Mouse (Mus musculus) layer of hippocampus, adult 2 months (tissue): ENCODE data around the gene Epha10. TPM values are rescaled to one million over a fixed set of nuclear protein-coding genes. Genes with fewer than 3 reads are reported as not detected.

ENCODE experiments used
- DNase-seq, 2 experiments: peaks; one replicate each; pipeline ENCODE4 v3.0.0; 2022; ENCODE audit warnings: low spot score in 2 of 2
- H3K27ac ChIP-seq: fragments of 200-600 bp; 2 replicates; pipeline ENCODE4 v1.8.1; 2022
- H3K4me3 ChIP-seq: fragments of 200-600 bp; 2 replicates; pipeline ENCODE4 v1.8.1; 2022; ENCODE audit warnings: mild to moderate bottlenecking
- CTCF ChIP-seq: fragments of 200-600 bp; conservative IDR thresholded peaks from 2 replicates; pipeline ENCODE4 v1.8.1; 2022; ENCODE audit warnings: antibody characterized with exemption, mild to moderate bottlenecking, moderate library complexity
- total RNA-seq, 2 experiments: library from RNA; stranded (reverse); gene quantifications; 2 replicates each; pipeline ENCODE4 v1.2.3; 2021

Epha10 gene
- total RNA-seq, 2 experiments from 2014 or later = 42.5 to 51.3 TPM

DNA sequence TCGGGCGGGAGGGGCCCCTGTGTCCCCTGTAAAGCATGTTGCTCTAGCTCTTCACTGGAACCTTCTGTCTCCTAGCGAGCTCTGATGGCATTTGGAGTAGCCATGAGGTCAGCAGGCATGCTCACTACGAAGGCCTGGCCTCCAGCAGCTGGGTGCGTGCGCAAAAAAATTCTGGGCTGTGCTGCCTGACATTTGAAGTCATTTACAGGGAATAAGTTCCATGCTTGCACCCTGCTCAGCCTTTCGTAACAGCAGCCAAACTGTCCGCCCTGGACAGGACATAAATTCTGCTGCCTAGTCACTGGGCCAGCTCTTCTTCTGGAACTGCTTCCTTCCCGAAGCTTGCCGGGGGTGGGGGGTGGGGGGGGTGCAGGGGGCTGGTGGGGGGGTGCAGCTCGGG is 78.4 kb downstream of the Epha10 start:
- no peak for TF ChIP-seq CTCF
- H3K4me3 ChIP-seq = no peak overlapping the region
- no peak for DNase-seq

DNA sequence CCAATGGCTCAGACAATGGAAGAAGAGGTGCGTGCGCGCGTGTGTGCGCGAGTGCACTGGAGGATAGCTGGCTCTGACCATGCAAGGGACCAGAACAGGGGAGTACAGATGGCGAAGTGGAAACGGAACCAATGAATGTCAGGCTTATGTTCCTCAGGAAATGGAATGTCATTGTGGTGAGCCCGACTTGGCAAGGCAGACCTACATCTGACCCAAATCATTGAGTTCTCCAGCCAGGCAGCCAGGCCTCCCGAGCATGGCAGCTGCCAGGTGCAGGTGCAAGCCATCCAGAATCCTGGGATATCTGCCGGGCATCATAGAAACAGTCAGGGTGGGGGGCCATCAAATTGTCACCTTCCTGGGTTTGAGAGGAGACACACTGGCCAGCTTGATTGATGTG is 80.2 kb downstream of the Epha10 start:
- no peak overlapping the region for H3K27ac ChIP-seq
- no peak overlapping the region for H3K4me3 ChIP-seq
- DNase-seq = no peak
- TF ChIP-seq CTCF = no peak

More for the DNA sequence above, 78.4 kb downstream of the Epha10 start:
- no peak overlapping the region for H3K27ac ChIP-seq

DNA sequence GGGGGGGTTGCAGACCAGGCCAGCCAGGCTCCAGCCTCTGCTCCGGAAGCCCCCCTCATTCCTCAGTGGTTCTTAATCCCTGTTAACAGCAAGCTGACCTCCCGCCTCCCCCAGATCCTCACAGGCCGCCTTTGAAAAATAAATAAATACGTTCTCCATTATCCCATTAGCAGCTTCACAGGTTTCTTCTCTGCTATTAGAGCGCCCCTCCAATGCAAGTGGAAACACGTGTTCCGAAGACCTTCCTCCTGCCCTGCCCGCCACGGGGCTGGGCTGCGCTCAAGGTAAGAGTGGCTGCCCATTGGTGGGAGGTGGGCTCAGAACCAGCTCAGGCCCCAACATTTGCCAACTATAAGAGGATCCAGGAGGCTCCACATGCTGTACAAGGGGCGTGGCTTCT is 81.9 kb downstream of the Epha10 start:
- no peak for TF ChIP-seq CTCF
- DNase-seq = no peak
- no peak overlapping the region for H3K4me3 ChIP-seq
- no peak overlapping the region for H3K27ac ChIP-seq

DNA sequence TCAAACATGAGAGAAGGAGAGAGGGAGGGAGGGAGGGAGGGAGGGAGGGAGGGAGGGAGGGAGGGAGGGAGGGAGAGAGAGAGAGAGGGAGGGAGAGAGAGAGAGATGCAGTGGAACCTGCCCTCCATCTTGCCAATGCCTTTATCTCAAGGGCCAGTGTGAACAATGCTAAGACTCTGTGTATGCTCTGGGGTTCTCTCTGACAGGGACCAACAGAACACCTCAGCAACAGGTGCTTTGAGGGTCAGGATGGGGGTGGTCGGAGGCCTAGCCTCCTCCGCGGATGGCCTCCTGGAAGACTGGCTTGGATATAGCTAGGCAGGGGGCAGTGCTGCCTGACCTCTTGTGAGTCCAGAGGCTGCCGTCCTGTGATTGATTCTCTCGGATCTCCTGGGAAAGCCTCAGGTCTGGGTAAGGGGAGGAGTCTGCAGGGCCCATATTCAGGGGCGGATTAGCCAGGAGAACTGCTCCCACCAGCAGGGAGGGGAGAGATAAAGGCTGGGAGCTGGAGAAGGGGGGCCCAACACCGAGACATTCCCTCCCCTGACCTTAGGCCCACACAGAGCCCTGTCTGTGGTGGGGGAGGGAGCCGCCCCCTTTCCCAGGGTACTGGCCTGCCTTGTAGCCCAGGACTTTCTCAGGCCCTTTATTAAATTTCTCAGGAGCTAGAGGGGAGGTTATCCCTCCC is 84.4 kb downstream of the Epha10 start:
- Histone ChIP-seq H3K4me3 (no peak overlapping the region), H3K27ac (no peak overlapping the region)
- no peak for TF ChIP-seq CTCF
- no peak for DNase-seq

Other genes with a start within 250 kb of the Epha10 start
- 10 to 100 TPM; 40.5 to 40.7 TPM for gene Pou3f1, start 224.1 kb upstream of the Epha10 start, total RNA-seq
- 10 to 100 TPM; 16.6 to 18.6 TPM for gene Utp11, start 187.3 kb upstream of the Epha10 start, total RNA-seq
- gene Fhl3, start 180.2 kb upstream of the Epha10 start, total RNA-seq = 1 to 10 TPM; 1.4 to 1.5 TPM
- gene Sf3a3, start 166.1 kb upstream of the Epha10 start, total RNA-seq = 10 to 100 TPM; 35.1 to 35.7 TPM
- gene Inpp5b, start 139.0 kb upstream of the Epha10 start, total RNA-seq = 10 to 100 TPM; 43.6 to 51.2 TPM
- 10 to 100 TPM; 24.6 to 24.8 TPM for gene Mtf1, start 78.8 kb upstream of the Epha10 start, total RNA-seq
- gene Yrdc, start 30.2 kb upstream of the Epha10 start, total RNA-seq = 10 to 100 TPM; 30.3 to 38.0 TPM
- gene 1110065P20Rik, start 29.7 kb upstream of the Epha10 start, total RNA-seq = 10 to 100 TPM; 72.0 to 94.5 TPM
- 10 to 100 TPM; 52.3 to 54.4 TPM for gene Maneal, start 18.7 kb upstream of the Epha10 start, total RNA-seq
- 10 to 100 TPM; 22.1 to 23.6 TPM for gene 9930104L06Rik, start 56.1 kb downstream of the Epha10 start, total RNA-seq
- 1 to 10 TPM; 2.1 to 2.9 TPM for gene Cdca8, start 58.4 kb downstream of the Epha10 start, total RNA-seq
- 1 to 10 TPM; 9.5 to 9.8 TPM for gene Rspo1, start 105.5 kb downstream of the Epha10 start, total RNA-seq
- gene Gnl2, start 135.7 kb downstream of the Epha10 start, total RNA-seq = 10 to 100 TPM; 67.9 to 76.1 TPM
- gene Dnali1, start 184.8 kb downstream of the Epha10 start, total RNA-seq = under 1 TPM; 0.64 to 1.00 TPM
- 10 to 100 TPM; 14.6 to 16.3 TPM for gene Snip1, start 185.8 kb downstream of the Epha10 start, total RNA-seq
- gene Meaf6, start 204.2 kb downstream of the Epha10 start, total RNA-seq = 100 to 1,000 TPM; 111 to 116 TPM
- 1 to 10 TPM; 1.1 to 1.2 TPM for gene Zc3h12a, start 246.9 kb downstream of the Epha10 start, total RNA-seq